ENCODE assay signal across 17 mouse cellular contexts in the genomic region with DNA sequence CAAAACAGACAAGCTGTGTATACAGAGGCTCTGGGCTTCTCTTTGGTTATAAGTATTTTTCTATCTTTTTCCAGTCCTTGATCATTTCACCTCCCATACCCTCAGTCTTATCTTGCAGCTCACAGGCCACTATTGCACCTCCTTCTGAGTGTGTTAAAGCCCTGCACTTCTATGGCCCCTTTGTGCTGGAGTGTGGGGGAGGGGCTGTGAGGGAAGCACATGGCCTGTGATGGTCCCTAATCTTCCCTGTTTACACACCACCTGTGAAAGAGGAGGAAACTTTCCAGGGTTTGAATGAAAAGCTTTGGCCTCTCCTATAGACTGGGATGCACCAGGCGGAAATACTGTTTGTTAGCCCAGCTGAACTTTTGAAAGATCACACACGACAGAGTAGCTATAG.
DNase-seq lines count a peak whose midpoint lies in the region; ATAC-seq and TF ChIP-seq lines count a peak whose summit lies in the region.
"Had no signal": no experiment of that assay in that cellular context is flagged by ENCODE, and none has a peak within 500 bp of the region (broad histone marks: within the 10 kb centered on the region; RNA-seq: fewer than 3 reads in every experiment).

No protein-coding gene starts in this region.

- peaks cover 45% of the 10 kb centered on the region for H3K27me3 ChIP-seq in embryonic facial prominence, embryonic 10.5 days (replicated peaks; ENCODE audit: low read depth, poor library complexity, severe bottlenecking)
- no peaks in the 10 kb centered on the region for H3K27me3 ChIP-seq in forebrain, embryonic 16.5 days (replicated peaks; ENCODE audit: control insufficient read depth, insufficient read depth, low read length)
- H3K27me3 ChIP-seq in thymus, adult 2 months (ENCODE audit: control insufficient read depth, insufficient read depth, low read length) = no peaks in the 10 kb centered on the region
- H3K27me3 ChIP-seq: embryonic facial prominence, embryonic 15.5 days had no signal

- H3K4me3 ChIP-seq in embryonic facial prominence, embryonic 10.5 days = no peak overlapping the region
- no peak overlapping the region for H3K4me3 ChIP-seq in forebrain, embryonic 16.5 days (replicated peaks; ENCODE audit: low read length)
- H3K4me3 ChIP-seq in thymus, adult 2 months (ENCODE audit: control insufficient read depth, insufficient read depth, low read length) = no peak overlapping the region
- H3K4me3 ChIP-seq: embryonic facial prominence, embryonic 15.5 days; heart, embryonic 13.5 days had no signal

- peak overlapping the region; percentile 5; the same call in 1 of the 2 replicates for H3K4me2 ChIP-seq in forebrain, embryonic 16.5 days (ENCODE audit: low read length)
- H3K4me2 ChIP-seq: embryonic facial prominence, embryonic 15.5 days; heart, embryonic 13.5 days; hindbrain, embryonic 14.5 days had no signal

- ATAC-seq in forebrain, embryonic 16.5 days = no peak
- ATAC-seq: liver, postnatal 0 days had no signal

- 49% methylated on average over 2 of the region's 2 CpGs for WGBS in embryonic facial prominence, embryonic 10.5 days
- WGBS in forebrain, embryonic 16.5 days = 29% methylated on average over 2 of the region's 2 CpGs
- WGBS in thymus, adult 2 months = 91% methylated on average over 2 of the region's 2 CpGs

- DNase-seq in right cerebral cortex, postnatal 4 days = peak; percentile 31
- no peak for DNase-seq in right cerebral cortex, postnatal 25 days
- peak; percentile 25 for DNase-seq in embryonic facial prominence, embryonic 10.5 days (ENCODE audit: low spot score)
- no peak for DNase-seq in layer of hippocampus, adult 9-10 months (ENCODE audit: low spot score)
- DNase-seq in thymus, adult 2 months = no peak
- no peak for DNase-seq in ovary, postnatal 14 days (ENCODE audit: low spot score)
- DNase-seq: cerebellum, adult 9-10 months; heart, adult 11 months; kidney, adult 18-20 months; kidney, postnatal 14 days; liver, postnatal 0 days; lung, postnatal 14 days; spleen, adult 18-20 months had no signal

- no peaks in the 10 kb centered on the region for H3K36me3 ChIP-seq in embryonic facial prominence, embryonic 10.5 days (replicated peaks)
- H3K36me3 ChIP-seq in forebrain, embryonic 16.5 days (ENCODE audit: control insufficient read depth, insufficient read depth) = no peaks in the 10 kb centered on the region
- no peaks in the 10 kb centered on the region for H3K36me3 ChIP-seq in thymus, adult 2 months (ENCODE audit: control insufficient read depth, insufficient read depth, low read length)
- H3K36me3 ChIP-seq: embryonic facial prominence, embryonic 15.5 days; heart, embryonic 13.5 days had no signal

- TF ChIP-seq POLR2A in thymus, adult 2 months (IDR thresholded peaks at IDR 0.05; ENCODE audit: control insufficient read depth, extremely low read depth, insufficient read depth, low read length, poor library complexity) = no peak

- peak overlapping the region; percentile 7 for H3K27ac ChIP-seq in embryonic facial prominence, embryonic 10.5 days (replicated peaks)
- H3K27ac ChIP-seq in forebrain, embryonic 16.5 days (ENCODE audit: low read length) = peak overlapping the region; percentile 76
- H3K27ac ChIP-seq in thymus, adult 2 months (ENCODE audit: control insufficient read depth, insufficient read depth, low read length) = no peak overlapping the region
- H3K27ac ChIP-seq: embryonic facial prominence, embryonic 15.5 days; heart, embryonic 13.5 days; hindbrain, embryonic 14.5 days had no signal

- H3K9ac ChIP-seq in forebrain, embryonic 16.5 days (replicated peaks; ENCODE audit: low read depth, low read length) = no peak overlapping the region
- H3K9ac ChIP-seq: embryonic facial prominence, embryonic 15.5 days; heart, embryonic 13.5 days; hindbrain, embryonic 14.5 days; liver, postnatal 0 days had no signal

- TF ChIP-seq CTCF in thymus, adult 2 months (IDR thresholded peaks at IDR 0.05; ENCODE audit: borderline replicate concordance, control insufficient read depth, extremely low read depth, insufficient read depth, low read length, poor library complexity) = no peak

- H3K9me3 ChIP-seq in embryonic facial prominence, embryonic 10.5 days = no peaks in the 10 kb centered on the region
- no peaks in the 10 kb centered on the region for H3K9me3 ChIP-seq in forebrain, embryonic 16.5 days (ENCODE audit: control insufficient read depth, low read length)
- H3K9me3 ChIP-seq: embryonic facial prominence, embryonic 15.5 days; heart, embryonic 13.5 days had no signal

- H3K4me1 ChIP-seq in embryonic facial prominence, embryonic 10.5 days = peaks cover 16% of the 10 kb centered on the region
- H3K4me1 ChIP-seq in forebrain, embryonic 16.5 days (replicated peaks; ENCODE audit: control insufficient read depth, insufficient read depth, low read length) = peaks cover 12% of the 10 kb centered on the region
- H3K4me1 ChIP-seq in thymus, adult 2 months (replicated peaks; ENCODE audit: control insufficient read depth, insufficient read depth, low read length) = no peaks in the 10 kb centered on the region
- H3K4me1 ChIP-seq: embryonic facial prominence, embryonic 15.5 days had no signal

Comparison
In these comparisons a context has a peak if more than half of its experiments do, and no peak if none do; other contexts are left out.
1. DNase-seq: peak in right cerebral cortex, postnatal 4 days (single experiment) and embryonic facial prominence, embryonic 10.5 days (single experiment); none in right cerebral cortex, postnatal 25 days (single experiment), layer of hippocampus, adult 9-10 months (single experiment), thymus, adult 2 months (single experiment) and ovary, postnatal 14 days (single experiment).